Mouse (Mus musculus) cortical plate, adult 2 months (tissue): ENCODE measurements around the gene Rec114.

Experiments
- CTCF ChIP-seq: fragments of 200-500 bp; IDR thresholded peaks from 2 replicates; pipeline ENCODE4 v1.5.1; 2011; ENCODE audit warnings: mild to moderate bottlenecking, control low read depth, low read length; ENCODE audit not compliant: insufficient read depth; ENCODE audit errors: extremely low read depth
- POLR2A ChIP-seq: fragments of 200-500 bp; IDR thresholded peaks from 2 replicates; pipeline ENCODE4 v1.6.1; 2011; ENCODE audit warnings: mild to moderate bottlenecking, low read length, control low read depth; ENCODE audit not compliant: insufficient read depth; ENCODE audit errors: extremely low read depth

DNA sequence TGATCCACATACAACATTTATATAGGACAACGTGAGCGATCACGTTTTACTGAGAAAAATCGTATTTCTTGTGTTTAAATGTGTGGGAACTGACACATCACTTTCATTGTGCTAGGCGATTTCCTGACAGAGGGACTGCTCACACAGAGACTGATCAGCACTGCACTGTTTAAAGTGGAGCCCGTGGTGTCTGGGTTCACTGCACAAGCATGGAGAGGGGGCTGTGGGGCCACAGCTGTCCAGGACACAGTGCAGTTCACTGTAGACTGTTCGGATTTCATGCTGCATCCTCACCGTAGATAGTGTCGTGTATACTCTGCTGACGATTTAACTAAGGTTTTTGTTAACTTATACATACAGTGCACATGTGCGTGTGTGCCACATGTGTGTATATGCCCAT is 20.6 kb downstream of the Rec114 start:
- TF ChIP-seq CTCF, result no peak
- TF ChIP-seq POLR2A, result no peak
